8 mouse cellular contexts compared by ENCODE assay signal in genomic region chr5:119741116-119741515, GRCm38 (mm10).
A peak's percentile ranks its signal among the peaks of the same experiment; 100 is the strongest.
DNase-seq lines count a peak whose midpoint lies in the region; ATAC-seq and TF ChIP-seq lines count a peak whose summit lies in the region.

No protein-coding gene starts in this region.

- peak; percentile 70 for TF ChIP-seq CTCF in left cerebral cortex, adult 2 months (IDR thresholded peaks at IDR 0.05)

- ATAC-seq in midbrain, embryonic 15.5 days (replicated peaks) = no peak
- ATAC-seq in heart, embryonic 16.5 days (replicated peaks; ENCODE audit: extremely low read depth, insufficient read depth, low FRiP score) = no peak

- 8% methylated on average over 6 of the region's 6 CpGs for WGBS in midbrain, embryonic 10.5 days
- 8% methylated on average over 6 of the region's 6 CpGs for WGBS in midbrain, embryonic 15.5 days
- WGBS in embryonic facial prominence, embryonic 10.5 days = 7% methylated on average over 6 of the region's 6 CpGs
- WGBS in heart, embryonic 16.5 days = 6% methylated on average over 6 of the region's 6 CpGs

- intact Hi-C loops in left cerebral cortex, adult 2 months (cut with DNase I) = loop anchor here (2.0 to 5.0 kb wide), 3 partner anchors 348 to 716 kb away; no protein-coding TSS in a partner anchor

- H3K36me3 ChIP-seq in midbrain, embryonic 10.5 days = no peaks in the 10 kb centered on the region
- no peaks in the 10 kb centered on the region for H3K36me3 ChIP-seq in midbrain, embryonic 15.5 days (replicated peaks)
- H3K36me3 ChIP-seq in embryonic facial prominence, embryonic 10.5 days (replicated peaks) = no peaks in the 10 kb centered on the region
- H3K36me3 ChIP-seq in heart, embryonic 16.5 days (ENCODE audit: control insufficient read depth, insufficient read depth) = no peaks in the 10 kb centered on the region

- no peak overlapping the region for H3K4me2 ChIP-seq in midbrain, embryonic 15.5 days
- H3K4me2 ChIP-seq in heart, embryonic 16.5 days (ENCODE audit: low read depth, low read length) = peak overlapping the region; percentile 43

- DNase-seq in midbrain, embryonic 10.5 days (ENCODE audit: low spot score) = peak; percentile 76
- peak; percentile 42 for DNase-seq in adrenal gland, postnatal 25 days
- peak; percentile 79 for DNase-seq in embryonic facial prominence, embryonic 10.5 days (ENCODE audit: low spot score)
- DNase-seq in left cerebral cortex, adult 2 months (ENCODE audit: extremely low spot score in 1 of 2, low spot score in 2 of 2) = peak; percentile 38 to 63
- DNase-seq in mesoderm, embryonic 11.5 days (ENCODE audit: low read depth, low spot score) = peak; percentile 87
- peak; percentile 22 for DNase-seq in telencephalon, adult 2 months (ENCODE audit: low read depth, low spot score)

- no peak overlapping the region for H3K27ac ChIP-seq in midbrain, embryonic 10.5 days (replicated peaks)
- H3K27ac ChIP-seq in midbrain, embryonic 15.5 days = no peak overlapping the region
- H3K27ac ChIP-seq in embryonic facial prominence, embryonic 10.5 days (replicated peaks) = no peak overlapping the region
- no peak overlapping the region for H3K27ac ChIP-seq in heart, embryonic 16.5 days (ENCODE audit: low read length)
- no peak overlapping the region for H3K27ac ChIP-seq in left cerebral cortex, adult 2 months

- peaks cover 27% of the 10 kb centered on the region for H3K27me3 ChIP-seq in midbrain, embryonic 10.5 days (ENCODE audit: low read depth, poor library complexity, severe bottlenecking)
- H3K27me3 ChIP-seq in midbrain, embryonic 15.5 days (replicated peaks) = peaks cover 7% of the 10 kb centered on the region
- peaks cover 13% of the 10 kb centered on the region for H3K27me3 ChIP-seq in embryonic facial prominence, embryonic 10.5 days (replicated peaks; ENCODE audit: low read depth, poor library complexity, severe bottlenecking)
- H3K27me3 ChIP-seq in heart, embryonic 16.5 days (ENCODE audit: control insufficient read depth, insufficient read depth, low read length) = peaks cover 9% of the 10 kb centered on the region

- no peak overlapping the region for H3K4me3 ChIP-seq in midbrain, embryonic 10.5 days
- H3K4me3 ChIP-seq in midbrain, embryonic 15.5 days = no peak overlapping the region
- H3K4me3 ChIP-seq in embryonic facial prominence, embryonic 10.5 days = no peak overlapping the region
- no peak overlapping the region for H3K4me3 ChIP-seq in heart, embryonic 16.5 days (ENCODE audit: low read length)
- no peak overlapping the region for H3K4me3 ChIP-seq in left cerebral cortex, adult 2 months

- no peak overlapping the region for H3K9ac ChIP-seq in midbrain, embryonic 15.5 days
- peak overlapping the region; percentile 24; the same call in 1 of the 2 replicates for H3K9ac ChIP-seq in heart, embryonic 16.5 days (ENCODE audit: low read length)

- H3K4me1 ChIP-seq in midbrain, embryonic 10.5 days = no peaks in the 10 kb centered on the region
- no peaks in the 10 kb centered on the region for H3K4me1 ChIP-seq in midbrain, embryonic 15.5 days
- H3K4me1 ChIP-seq in embryonic facial prominence, embryonic 10.5 days = no peaks in the 10 kb centered on the region
- H3K4me1 ChIP-seq in heart, embryonic 16.5 days (ENCODE audit: control insufficient read depth, insufficient read depth, low read length) = peaks cover 3% of the 10 kb centered on the region; the same call in 1 of the 2 replicates

- no peaks in the 10 kb centered on the region for H3K9me3 ChIP-seq in midbrain, embryonic 10.5 days (replicated peaks)
- no peaks in the 10 kb centered on the region for H3K9me3 ChIP-seq in midbrain, embryonic 15.5 days
- H3K9me3 ChIP-seq in embryonic facial prominence, embryonic 10.5 days = no peaks in the 10 kb centered on the region
- 0 out of 2 replicates have a peak, but pooled peaks cover 2% of the 10 kb centered on the region for H3K9me3 ChIP-seq in heart, embryonic 16.5 days (replicated peaks; ENCODE audit: control insufficient read depth, low read length)

Comparison
In these comparisons a context has a peak if more than half of its experiments do, and no peak if none do; other contexts are left out.
1. DNase-seq: peak in every context shown above with its lines; median percentile 87 in mesoderm, embryonic 11.5 days; 79 in embryonic facial prominence, embryonic 10.5 days; 76 in midbrain, embryonic 10.5 days; 50 in left cerebral cortex, adult 2 months; 42 in adrenal gland, postnatal 25 days; 22 in telencephalon, adult 2 months.